Mouse (Mus musculus) brain, embryonic 14.5 days (tissue): Measurements from ENCODE around the gene Tep1.

Experiments used
- CTCF ChIP-seq: fragments of 200-500 bp; IDR thresholded peaks from 2 replicates; pipeline ENCODE4 v1.5.1; 2012; ENCODE audit warnings: inconsistent platforms, mild to moderate bottlenecking, moderate library complexity, borderline replicate concordance; ENCODE audit not compliant: insufficient read depth, insufficient read length; ENCODE audit errors: extremely low read depth
- POLR2A ChIP-seq: fragments of 200-500 bp; IDR thresholded peaks from 2 replicates; pipeline ENCODE4 v1.6.1; 2012; ENCODE audit warnings: mild to moderate bottlenecking, inconsistent platforms, borderline replicate concordance; ENCODE audit not compliant: poor library complexity, insufficient read depth, insufficient read length, severe bottlenecking; ENCODE audit errors: extremely low read depth

- TF ChIP-seq CTCF (no peak), POLR2A (no peak)
Measured at GRCm38 (mm10) chr14:50862641-50863040, 7.7 kb downstream of the Tep1 start.
